In the genomic region with DNA sequence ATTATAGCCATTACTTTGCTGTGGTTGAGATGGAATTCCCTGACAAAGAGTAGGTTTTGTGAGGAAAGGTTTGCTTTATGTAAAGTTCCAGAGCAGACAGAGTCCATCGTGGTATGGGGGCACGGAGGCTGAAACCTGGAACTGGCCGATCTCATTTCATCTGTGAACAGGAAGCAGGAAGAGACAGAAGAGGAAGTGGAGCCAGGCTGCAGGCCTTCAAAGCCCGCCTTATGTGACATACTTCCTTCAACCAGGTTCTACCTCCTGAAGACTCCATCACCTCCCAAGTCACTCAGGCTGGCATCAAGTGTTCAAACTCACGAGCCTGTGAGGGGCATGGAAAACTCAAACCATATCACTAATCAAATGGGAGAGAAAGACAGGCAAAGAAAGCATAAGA, we compare ENCODE assay signal across 31 mouse cellular contexts. TPM values are rescaled to one million over a fixed set of nuclear protein-coding genes. Genes with fewer than 3 reads are reported as not detected.
"Had no signal": no experiment of that assay in that cellular context is flagged by ENCODE, and none has a peak within 500 bp of the region (broad histone marks: within the 10 kb centered on the region; RNA-seq: fewer than 3 reads in every experiment).

No protein-coding gene starts in this region.

- H3K4me2 ChIP-seq: embryonic facial prominence, embryonic 12.5 days; embryonic facial prominence, embryonic 13.5 days; embryonic facial prominence, embryonic 15.5 days; forebrain, embryonic 12.5 days; forebrain, embryonic 13.5 days; forebrain, embryonic 15.5 days had no signal

- H3K4me1 ChIP-seq: embryonic facial prominence, embryonic 10.5 days; embryonic facial prominence, embryonic 12.5 days; embryonic facial prominence, embryonic 13.5 days; embryonic facial prominence, embryonic 15.5 days; forebrain, embryonic 10.5 days; forebrain, embryonic 13.5 days; forebrain, embryonic 15.5 days had no signal

- ATAC-seq: forebrain, embryonic 13.5 days; forebrain, embryonic 14.5 days; forebrain, embryonic 15.5 days; forebrain, embryonic 16.5 days; forebrain, postnatal 0 days had no signal

- H3K4me3 ChIP-seq: embryonic facial prominence, embryonic 10.5 days; embryonic facial prominence, embryonic 12.5 days; embryonic facial prominence, embryonic 13.5 days; embryonic facial prominence, embryonic 15.5 days; erythroblast, embryonic 14.5 days; forebrain, embryonic 10.5 days; forebrain, embryonic 12.5 days; forebrain, embryonic 13.5 days; forebrain, embryonic 15.5 days; gastrocnemius, adult 2 months; heart, adult 2 months had no signal

- H3K9ac ChIP-seq: embryonic facial prominence, embryonic 12.5 days; embryonic facial prominence, embryonic 13.5 days; embryonic facial prominence, embryonic 15.5 days; forebrain, embryonic 12.5 days; forebrain, embryonic 13.5 days; forebrain, embryonic 15.5 days; forebrain, postnatal 0 days had no signal

- H3K9me3 ChIP-seq: embryonic facial prominence, embryonic 10.5 days; embryonic facial prominence, embryonic 12.5 days; embryonic facial prominence, embryonic 15.5 days; forebrain, embryonic 10.5 days; forebrain, embryonic 13.5 days; forebrain, embryonic 15.5 days had no signal

- DNase-seq: cerebellum, adult 2 months; cerebellum, adult 8-10 months; cerebellum, adult 9-10 months; cerebellum, adult 9-11 months; cerebellum, postnatal 10 days; cerebellum, postnatal 14 days; cerebellum, postnatal 25 days; cerebellum, postnatal 36 days; embryo, embryonic 11 days; forebrain, postnatal 0 days; gastrocnemius, adult 2 months; gastrocnemius, postnatal 10 days; gastrocnemius, postnatal 14 days; gastrocnemius, postnatal 25 days; gastrocnemius, postnatal 36 days; heart, adult 18-20 months; heart, adult 2 months had no signal

- H3K27ac ChIP-seq: embryonic facial prominence, embryonic 10.5 days; embryonic facial prominence, embryonic 12.5 days; embryonic facial prominence, embryonic 13.5 days; embryonic facial prominence, embryonic 15.5 days; forebrain, embryonic 10.5 days; forebrain, embryonic 12.5 days; forebrain, embryonic 13.5 days; forebrain, embryonic 15.5 days; gastrocnemius, adult 2 months; heart, adult 2 months had no signal

- H3K36me3 ChIP-seq: embryonic facial prominence, embryonic 10.5 days; embryonic facial prominence, embryonic 12.5 days; embryonic facial prominence, embryonic 13.5 days; embryonic facial prominence, embryonic 15.5 days; forebrain, embryonic 10.5 days; forebrain, embryonic 12.5 days; forebrain, embryonic 15.5 days had no signal

- H3K27me3 ChIP-seq: embryonic facial prominence, embryonic 12.5 days; embryonic facial prominence, embryonic 13.5 days; embryonic facial prominence, embryonic 15.5 days; forebrain, embryonic 12.5 days; forebrain, embryonic 13.5 days; forebrain, embryonic 15.5 days had no signal

RNA-seq across cellular contexts. Expression of a gene that starts 34.5 kb away (rescaled TPM):
- total RNA-seq: common myeloid progenitor, adult 5-6 weeks; gastrocnemius, adult 18-20 months; gastrocnemius, adult 2 months; gastrocnemius, adult 8-10 months; gastrocnemius, postnatal 36 days had no signal
- polyA plus RNA-seq: erythroblast, embryonic 14.5 days had no signal
